Mouse (Mus musculus) embryonic fibroblast, embryonic 13.5 days (primary cell): ENCODE measurements at regions not wholly inside any gene's neighbourhood (a gene's known extent, or its start where the extent isn't known, plus 50 kb on each side); places are given as distances from the start of the nearest gene placed in this dataset.

Experiments
- H3K27ac ChIP-seq: 2 replicates; pipeline ENCODE4 v1.5.1; 2012; ENCODE audit warnings: low read length, control low read depth, inconsistent platforms; ENCODE audit not compliant: insufficient read depth
- H3K4me1 ChIP-seq: 2 replicates; pipeline ENCODE4 v1.6.1; 2011; ENCODE audit warnings: low read length; ENCODE audit not compliant: control insufficient read depth, insufficient read depth
- H3K4me3 ChIP-seq: 2 replicates; pipeline ENCODE4 v1.5.1; 2011; ENCODE audit warnings: mild to moderate bottlenecking, control low read depth, low read length; ENCODE audit not compliant: insufficient read depth
- CTCF ChIP-seq: IDR thresholded peaks from 2 replicates; pipeline ENCODE4 v1.5.1; 2011; ENCODE audit warnings: mild to moderate bottlenecking, control low read depth, low read length, moderate library complexity, borderline replicate concordance; ENCODE audit not compliant: insufficient read depth
- POLR2A ChIP-seq: IDR thresholded peaks from 2 replicates; pipeline ENCODE4 v1.6.1; 2011; ENCODE audit warnings: low read depth, mild to moderate bottlenecking, control low read depth, low read length, moderate library complexity

- no peak overlapping the region for H3K4me3 ChIP-seq
- no peak for TF ChIP-seq CTCF
- TF ChIP-seq POLR2A, result no peak
- H3K27ac ChIP-seq, result no peak overlapping the region
- peaks cover 2% of the 10 kb centered on the region; the same call in 1 of the 2 replicates for H3K4me1 ChIP-seq
Observed at GRCm38 (mm10) chr14:25310671-25311151, 148.3 kb upstream of the Zmiz1 start.

- no peaks in the 10 kb centered on the region for H3K4me1 ChIP-seq
- H3K4me3 ChIP-seq, result no peak overlapping the region
- no peak overlapping the region for H3K27ac ChIP-seq
- TF ChIP-seq CTCF (no peak), POLR2A (no peak)
Observed at GRCm38 (mm10) chr14:25311475-25311874, 147.5 kb upstream of the Zmiz1 start.

GRCm38 (mm10) chr14:25312135-25312534, 146.8 kb upstream of the Zmiz1 start:
- no peak for TF ChIP-seq POLR2A
- TF ChIP-seq CTCF, result no peak
- Histone ChIP-seq H3K4me1 (no peaks in the 10 kb centered on the region), H3K27ac (no peak overlapping the region)

GRCm38 (mm10) chr14:25312814-25313426, 146.1 kb upstream of the Zmiz1 start:
- Histone ChIP-seq H3K27ac (no peak overlapping the region), H3K4me3 (no peak overlapping the region), H3K4me1 (no peaks in the 10 kb centered on the region)
- TF ChIP-seq CTCF, result no peak
- TF ChIP-seq POLR2A, result no peak

More at GRCm38 (mm10) chr14:25312135-25312534, 146.8 kb upstream of the Zmiz1 start:
- H3K4me3 ChIP-seq, result no peak overlapping the region

GRCm38 (mm10) chr14:25313693-25314240, 145.2 kb upstream of the Zmiz1 start:
- no peak for TF ChIP-seq POLR2A
- TF ChIP-seq CTCF, result no peak
- H3K4me1 ChIP-seq, result no peaks in the 10 kb centered on the region
- H3K27ac ChIP-seq, result no peak overlapping the region
- no peak overlapping the region for H3K4me3 ChIP-seq

DNA sequence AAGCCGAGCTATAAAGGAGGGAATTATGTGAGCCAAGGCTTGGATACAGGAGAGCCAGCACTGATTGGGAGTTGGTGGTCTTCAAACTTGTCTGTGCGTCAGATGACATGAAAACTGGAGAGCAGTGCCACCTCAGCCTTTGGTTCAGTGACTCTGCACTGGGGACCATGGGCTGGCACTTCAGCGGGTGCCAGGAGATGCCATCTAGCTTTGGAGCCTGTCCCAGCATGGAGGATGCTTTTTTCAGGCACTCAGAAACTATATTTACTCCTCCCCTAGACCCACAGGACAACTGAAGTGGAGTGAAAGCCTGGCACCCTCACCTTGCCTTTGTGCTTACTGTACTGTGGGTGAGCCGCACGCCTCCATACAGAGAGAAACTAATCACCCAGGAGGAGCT, 142.5 kb upstream of the Zmiz1 start:
- no peak for TF ChIP-seq POLR2A
- Histone ChIP-seq H3K27ac (no peak overlapping the region), H3K4me3 (no peak overlapping the region), H3K4me1 (0 out of 2 replicates have a peak, but pooled peaks cover 3% of the 10 kb centered on the region)

- Histone ChIP-seq H3K4me1 (0 out of 2 replicates have a peak, but pooled peaks cover 3% of the 10 kb centered on the region), H3K27ac (no peak overlapping the region), H3K4me3 (no peak overlapping the region)
- TF ChIP-seq CTCF (no peak), POLR2A (no peak)
Observed at GRCm38 (mm10) chr14:25317680-25318471, 141.1 kb upstream of the Zmiz1 start.

DNA sequence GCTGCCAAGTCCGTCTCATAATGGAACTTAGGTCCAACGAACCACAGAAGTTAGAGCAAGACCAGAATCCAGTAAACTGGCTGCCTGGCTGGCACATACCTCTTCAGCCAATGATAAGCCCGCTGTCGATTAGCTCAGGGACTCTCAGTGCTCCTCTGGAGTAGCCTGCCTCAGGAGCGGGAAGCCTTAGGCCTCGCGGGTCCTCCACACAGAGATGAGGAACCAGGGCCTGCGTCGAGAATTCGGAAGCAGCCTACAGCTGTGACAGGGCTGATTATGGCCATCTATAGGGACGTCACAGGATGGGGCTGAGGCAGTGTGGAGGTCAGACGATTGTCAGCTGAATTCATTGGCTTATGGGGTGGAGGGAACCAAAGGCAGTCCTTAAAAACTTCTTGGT, 140.1 kb upstream of the Zmiz1 start:
- no peak for TF ChIP-seq POLR2A
- no peak for TF ChIP-seq CTCF
- Histone ChIP-seq H3K27ac (no peak overlapping the region), H3K4me1 (0 out of 2 replicates have a peak, but pooled peaks cover 3% of the 10 kb centered on the region), H3K4me3 (no peak overlapping the region)

DNA sequence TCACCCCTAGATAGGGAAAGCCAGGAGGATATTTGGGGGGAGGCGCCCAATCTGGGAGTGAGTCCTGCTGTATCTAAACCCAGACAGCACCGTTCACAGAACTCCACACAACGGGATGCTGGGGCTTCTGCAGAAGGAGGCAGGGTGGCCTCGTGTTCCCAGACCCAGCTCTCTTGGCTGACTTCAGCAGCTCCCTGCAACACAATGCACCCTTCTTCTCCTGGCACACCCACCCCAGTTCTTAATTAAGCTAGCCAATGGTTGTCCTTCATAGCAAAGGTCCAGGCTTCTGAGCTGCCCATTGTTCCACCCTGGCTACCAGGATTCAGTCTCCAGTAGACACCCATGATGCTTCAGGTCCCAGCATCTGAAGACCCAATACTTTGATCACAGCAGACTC, 138.8 kb upstream of the Zmiz1 start:
- no peak for TF ChIP-seq CTCF
- TF ChIP-seq POLR2A, result no peak
- Histone ChIP-seq H3K4me1 (0 out of 2 replicates have a peak, but pooled peaks cover 3% of the 10 kb centered on the region), H3K27ac (no peak overlapping the region), H3K4me3 (no peak overlapping the region)
